Mouse (Mus musculus) forebrain, postnatal 0 days (tissue): ENCODE measurements around the gene Dcakd. TPM values are rescaled to one million over a fixed set of nuclear protein-coding genes. Genes with fewer than 3 reads are reported as not detected.

Experiments used
- ATAC-seq: fragments of 200-750 bp; cut with Nextera tagmentation; 2 replicates; pipeline ENCODE4 v1.8.0; 2017; ENCODE audit warnings: mild to moderate bottlenecking, moderate library complexity
- DNase-seq: peaks from one replicate; pipeline ENCODE4 v3.0.0-alpha.2; 2015
- H3K27ac ChIP-seq: fragments of 300-500 bp; sonication (generic); 2 replicates; pipeline ENCODE4 v1.5.1; 2014; ENCODE audit warnings: low read depth, mild to moderate bottlenecking, antibody characterized with exemption, low read length, moderate library complexity, mixed read lengths
- H3K27me3 ChIP-seq: fragments of 300-500 bp; sonication (generic); 2 replicates; pipeline ENCODE4 v1.6.1; 2014; ENCODE audit warnings: mild to moderate bottlenecking, low read length, mixed read lengths; ENCODE audit not compliant: insufficient read depth
- H3K36me3 ChIP-seq: fragments of 300-500 bp; sonication (generic); 2 replicates; pipeline ENCODE4 v1.6.1; 2014; ENCODE audit warnings: mild to moderate bottlenecking, moderate library complexity; ENCODE audit not compliant: insufficient read depth
- H3K4me1 ChIP-seq: fragments of 300-500 bp; sonication (generic); 2 replicates; pipeline ENCODE4 v1.6.1; 2014; ENCODE audit warnings: antibody characterized with exemption; ENCODE audit not compliant: insufficient read depth
- H3K4me2 ChIP-seq: fragments of 300-500 bp; sonication (generic); 2 replicates; pipeline ENCODE4 v1.6.1; 2014; ENCODE audit warnings: low read depth, mild to moderate bottlenecking, moderate library complexity
- H3K4me3 ChIP-seq: fragments of 300-500 bp; sonication (generic); 2 replicates; pipeline ENCODE4 v1.5.1; 2014; ENCODE audit warnings: low read depth, low read length, mixed read lengths
- H3K9ac ChIP-seq: fragments of 300-500 bp; sonication (generic); 2 replicates; pipeline ENCODE4 v1.6.1; 2014; ENCODE audit warnings: mild to moderate bottlenecking
- H3K9me3 ChIP-seq: fragments of 300-500 bp; sonication (generic); 2 replicates; pipeline ENCODE4 v1.6.1; 2016; ENCODE audit warnings: low read length
- CTCF ChIP-seq: sonication (generic); IDR thresholded peaks from 2 replicates; pipeline ENCODE4 v1.5.1; 2016; ENCODE audit warnings: antibody characterized with exemption, control low read depth, low read depth
- WGBS: fragments of 180-500 bp; shearing (Covaris S2); extraction: QIAGEN DNeasy Blood & Tissue Kit; methylation state at CpG from one replicate; pipeline ENCODE4 v1.1.7; 2014; 5-methylcytosine and 5-hydroxymethylcytosine counted together
- polyA plus RNA-seq: library from polyadenylated mRNA; unstranded; fragments of >200 nt; fragmentation: Nextera tagmentation; extraction: Ambion mirVana; gene quantifications from 2 replicates; pipeline ENCODE4 v1.2.1, GENCODE M21; 2015
- total RNA-seq: library from RNA; depleted of rRNA; stranded (reverse); fragments of >200 nt; gene quantifications from 2 replicates; pipeline ENCODE4 v1.2.3, GENCODE M21; 2014

The Dcakd gene
- total and polyA plus RNA-seq, 2 experiments from 2014 or later = 148 to 173 TPM

DNA sequence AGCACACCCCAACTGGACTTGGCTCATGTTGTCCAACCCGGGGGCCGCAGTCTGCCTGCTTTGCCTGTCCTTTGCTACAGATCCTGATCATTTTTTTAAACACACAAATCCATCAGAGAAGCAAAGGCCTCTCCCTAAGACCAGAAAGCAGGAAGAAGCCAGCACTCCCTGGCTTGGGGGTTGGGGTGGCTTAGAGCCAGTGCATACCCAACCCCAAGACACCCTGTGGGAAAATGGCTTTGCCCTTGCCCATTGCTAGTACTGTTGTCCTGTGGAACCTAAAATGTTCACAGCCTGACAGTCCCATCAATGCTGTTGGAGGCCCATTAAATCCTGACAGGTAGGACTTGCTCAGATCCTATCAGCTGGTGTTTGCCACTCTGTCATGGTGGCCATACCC lies 41.6 kb upstream of the Dcakd start:
- no peak overlapping the region for H3K27ac ChIP-seq
- no peaks in the 10 kb centered on the region for H3K27me3 ChIP-seq
- no peak overlapping the region for H3K4me2 ChIP-seq
- DNase-seq = no peak
- H3K9ac ChIP-seq = no peak overlapping the region
- WGBS = 100% methylated on average over 2 of the region's 2 CpGs
- H3K4me1 ChIP-seq = no peaks in the 10 kb centered on the region
- H3K4me3 ChIP-seq = no peak overlapping the region
- ATAC-seq = no peak
- H3K9me3 ChIP-seq = no peaks in the 10 kb centered on the region
- no peak for TF ChIP-seq CTCF
- peaks cover 48% of the 10 kb centered on the region for H3K36me3 ChIP-seq

DNA sequence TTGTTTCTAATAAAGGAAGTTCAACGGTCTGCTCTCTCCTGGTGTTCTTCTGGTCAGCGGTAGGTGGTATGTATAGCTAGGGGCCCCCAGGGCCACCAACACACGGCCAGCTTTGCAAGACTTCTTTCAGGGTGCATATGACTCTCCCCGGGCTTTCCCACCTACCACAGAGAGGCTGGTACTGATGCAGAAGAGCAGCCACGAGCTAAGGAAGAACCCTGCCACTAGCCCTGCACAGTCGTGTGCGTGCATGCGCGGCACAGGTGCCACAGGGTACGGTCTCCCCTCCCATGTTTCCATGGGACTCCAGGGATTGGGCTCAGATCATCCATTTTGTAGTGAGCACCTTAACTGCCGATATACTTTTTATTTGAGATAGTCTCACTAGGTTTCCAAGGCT lies 40.8 kb upstream of the Dcakd start:
- ATAC-seq = no peak
- H3K4me2 ChIP-seq = no peak overlapping the region
- H3K4me3 ChIP-seq = no peak overlapping the region
- H3K9ac ChIP-seq = no peak overlapping the region
- no peaks in the 10 kb centered on the region for H3K27me3 ChIP-seq
- TF ChIP-seq CTCF = no peak
- DNase-seq = no peak
- H3K36me3 ChIP-seq = peaks cover 57% of the 10 kb centered on the region
- H3K4me1 ChIP-seq = no peaks in the 10 kb centered on the region
- H3K27ac ChIP-seq = no peak overlapping the region
- H3K9me3 ChIP-seq = no peaks in the 10 kb centered on the region
- 94% methylated on average over 11 of the region's 11 CpGs for WGBS

DNA sequence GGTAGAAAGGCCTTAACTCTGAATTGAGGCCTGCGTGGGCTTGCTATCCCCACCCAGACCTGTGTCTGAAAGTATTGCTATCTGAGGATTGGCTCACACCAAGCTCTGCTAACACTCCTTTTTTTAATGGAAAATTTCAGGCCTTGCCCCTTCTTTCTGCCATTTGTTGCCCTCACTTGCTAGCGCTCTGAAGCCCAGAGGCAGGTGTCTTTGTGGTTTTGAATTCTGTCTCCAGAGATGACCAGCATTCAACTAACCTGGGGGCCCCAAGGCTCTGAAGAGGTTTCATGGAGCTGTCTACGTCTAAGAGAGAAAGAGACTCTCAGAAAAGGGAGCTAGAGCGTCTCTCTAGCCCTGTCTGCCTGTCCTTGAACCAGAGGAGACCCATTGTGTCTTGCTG lies 40.1 kb upstream of the Dcakd start:
- no peak overlapping the region for H3K4me2 ChIP-seq
- H3K27ac ChIP-seq = no peak overlapping the region
- ATAC-seq = no peak
- WGBS = 98% methylated on average over 4 of the region's 4 CpGs
- no peaks in the 10 kb centered on the region for H3K9me3 ChIP-seq
- no peaks in the 10 kb centered on the region for H3K27me3 ChIP-seq
- H3K4me3 ChIP-seq = no peak overlapping the region
- H3K36me3 ChIP-seq = peaks cover 63% of the 10 kb centered on the region
- no peaks in the 10 kb centered on the region for H3K4me1 ChIP-seq
- no peak overlapping the region for H3K9ac ChIP-seq
- TF ChIP-seq CTCF = no peak
- DNase-seq = no peak

DNA sequence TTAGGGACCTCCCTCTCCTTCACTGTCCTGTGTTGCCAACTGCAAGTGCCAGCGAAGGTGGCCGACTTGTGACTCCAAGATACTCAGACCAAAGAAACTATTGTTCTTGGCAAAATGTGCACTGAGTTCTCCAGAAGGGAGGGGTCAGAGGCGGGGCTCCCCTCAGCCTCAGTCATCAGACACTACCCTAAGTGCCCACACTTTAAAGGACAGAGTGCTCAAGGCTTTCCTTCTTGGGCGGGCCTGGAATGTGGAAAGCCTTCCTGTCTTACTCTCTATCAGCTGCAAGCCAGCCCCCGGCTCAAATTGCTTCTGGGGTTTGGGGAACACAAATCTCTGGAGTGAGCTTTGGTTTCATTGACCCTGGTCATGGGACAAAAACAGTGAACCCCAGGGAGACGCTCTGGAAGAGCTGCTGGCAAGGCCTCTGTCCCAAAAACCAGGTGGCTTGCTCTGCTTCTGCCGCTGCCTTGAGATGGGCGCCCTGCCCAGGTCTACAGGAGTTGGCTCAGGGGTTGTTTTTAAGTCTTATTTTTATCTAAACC lies 39.4 kb upstream of the Dcakd start:
- no peaks in the 10 kb centered on the region for H3K27me3 ChIP-seq
- H3K4me2 ChIP-seq = no peak overlapping the region
- peaks cover 68% of the 10 kb centered on the region for H3K36me3 ChIP-seq
- H3K27ac ChIP-seq = no peak overlapping the region
- H3K9ac ChIP-seq = no peak overlapping the region
- H3K4me3 ChIP-seq = no peak overlapping the region
- ATAC-seq (no peak), DNase-seq (no peak)
- TF ChIP-seq CTCF = no peak
- WGBS = 85% methylated on average over 8 of the region's 8 CpGs
- no peaks in the 10 kb centered on the region for H3K9me3 ChIP-seq
- no peaks in the 10 kb centered on the region for H3K4me1 ChIP-seq

DNA sequence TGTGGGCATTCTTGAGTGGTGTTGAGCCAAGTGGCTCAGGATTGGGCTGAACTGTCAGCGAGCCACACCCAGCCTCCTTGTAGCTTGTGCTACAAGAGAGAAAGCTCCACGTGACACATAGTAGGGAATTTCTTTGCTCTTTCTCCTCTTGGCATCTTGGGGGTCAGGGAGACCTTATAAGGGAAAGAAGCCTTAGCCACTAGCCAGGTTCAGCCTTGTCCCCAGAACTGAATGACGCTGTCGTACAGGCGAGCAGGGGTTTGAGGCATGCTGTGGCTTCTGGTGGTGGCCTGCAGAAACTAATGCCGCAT lies 38.9 kb upstream of the Dcakd start:
- DNase-seq (no peak), ATAC-seq (no peak)
- WGBS = 98% methylated on average over 6 of the region's 6 CpGs
- no peak overlapping the region for H3K27ac ChIP-seq
- H3K9ac ChIP-seq = no peak overlapping the region
- H3K4me2 ChIP-seq = no peak overlapping the region
- H3K27me3 ChIP-seq = no peaks in the 10 kb centered on the region
- H3K36me3 ChIP-seq = peaks cover 71% of the 10 kb centered on the region
- no peak for TF ChIP-seq CTCF
- H3K4me1 ChIP-seq = no peaks in the 10 kb centered on the region
- H3K9me3 ChIP-seq = no peaks in the 10 kb centered on the region
- H3K4me3 ChIP-seq = no peak overlapping the region

DNA sequence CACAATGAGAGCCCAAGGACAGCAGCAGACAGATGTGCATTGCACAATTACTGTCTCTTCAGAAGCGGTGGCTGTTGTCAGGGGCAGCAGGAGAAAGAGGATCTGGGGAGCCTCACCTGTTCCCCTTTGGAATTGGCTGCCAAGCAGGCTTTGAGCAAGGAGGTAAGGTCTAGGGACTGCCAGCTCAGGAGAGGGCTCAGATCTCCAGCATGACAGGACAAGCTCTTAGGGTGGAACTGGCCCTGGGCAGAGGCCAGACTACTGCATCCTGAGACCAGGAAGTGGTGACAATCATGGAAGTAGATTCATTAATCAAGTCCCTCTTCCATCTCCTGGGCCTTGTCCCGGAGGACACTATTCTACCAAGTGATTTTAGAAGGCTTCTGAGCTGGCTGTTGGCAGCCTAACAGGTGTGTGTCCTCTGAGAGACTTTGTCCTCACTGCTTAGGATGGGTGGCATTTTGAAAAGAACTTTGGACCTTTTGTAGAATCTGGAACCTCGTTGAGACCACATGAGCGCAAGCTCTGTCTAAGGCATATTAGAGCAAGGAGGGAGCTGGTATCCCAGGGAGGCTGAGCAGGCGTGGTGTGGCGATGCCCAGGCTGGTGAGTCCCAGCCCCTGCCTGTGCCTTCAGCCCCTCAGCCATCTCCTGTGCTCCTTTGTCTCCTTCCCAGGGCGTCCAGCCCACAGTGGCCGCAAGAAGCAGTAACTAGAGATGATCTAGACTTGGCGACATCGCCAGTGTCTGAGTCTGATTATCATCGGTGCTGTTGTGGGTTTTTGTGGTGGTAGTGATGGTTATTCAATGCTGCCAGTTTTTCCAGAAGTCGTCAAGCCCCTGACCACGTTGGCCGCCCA lies 38.3 kb upstream of the Dcakd start:
- 97% methylated on average over 14 of the region's 14 CpGs for WGBS
- no peak for DNase-seq
- H3K27me3 ChIP-seq = no peaks in the 10 kb centered on the region
- no peaks in the 10 kb centered on the region for H3K9me3 ChIP-seq
- no peak overlapping the region for H3K9ac ChIP-seq
- ATAC-seq = no peak
- no peak overlapping the region for H3K4me3 ChIP-seq
- no peaks in the 10 kb centered on the region for H3K4me1 ChIP-seq
- H3K27ac ChIP-seq = no peak overlapping the region
- TF ChIP-seq CTCF = no peak
- no peak overlapping the region for H3K4me2 ChIP-seq
- peaks cover 77% of the 10 kb centered on the region for H3K36me3 ChIP-seq

DNA sequence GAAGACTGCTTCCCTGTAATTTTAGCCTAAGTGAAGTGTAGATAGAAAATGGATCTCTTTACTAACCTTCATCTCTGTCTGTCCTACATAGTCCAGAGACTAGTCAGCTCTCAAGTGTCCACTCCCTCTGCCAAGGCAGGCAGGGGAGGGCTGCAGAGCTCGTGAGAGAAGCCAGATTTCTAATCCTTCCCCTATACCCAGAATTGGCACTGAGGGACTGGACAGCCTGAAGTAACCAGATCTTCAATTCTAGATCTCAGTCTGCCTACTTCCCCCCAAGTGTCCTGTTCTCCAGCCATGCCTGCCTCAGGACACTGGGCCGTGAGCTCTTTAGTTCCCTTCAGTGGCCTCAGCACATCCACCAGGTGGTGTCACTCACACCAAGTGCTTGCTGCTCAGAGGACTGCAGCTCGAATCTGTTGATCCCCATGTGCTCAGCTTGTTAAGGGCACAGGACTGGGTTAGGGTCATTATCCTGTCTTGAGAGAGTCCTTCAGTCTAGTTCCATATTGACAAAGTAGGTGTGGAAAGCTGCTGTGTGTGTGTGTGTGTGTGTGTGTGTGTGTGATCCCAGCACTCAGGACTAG lies 30.5 kb upstream of the Dcakd start:
- 73% methylated on average over 3 of the region's 3 CpGs for WGBS
- H3K27me3 ChIP-seq = no peaks in the 10 kb centered on the region
- H3K27ac ChIP-seq = no peak overlapping the region
- no peak overlapping the region for H3K4me2 ChIP-seq
- DNase-seq = no peak
- no peaks in the 10 kb centered on the region for H3K9me3 ChIP-seq
- TF ChIP-seq CTCF = no peak
- no peaks in the 10 kb centered on the region for H3K4me1 ChIP-seq
- no peak for ATAC-seq
- peaks cover 74% of the 10 kb centered on the region for H3K36me3 ChIP-seq
- H3K4me3 ChIP-seq = no peak overlapping the region
- no peak overlapping the region for H3K9ac ChIP-seq
